Mouse (Mus musculus) lung, embryonic 14.5 days (tissue): ENCODE results near the gene Negr1. TPM values are rescaled to one million over a fixed set of nuclear protein-coding genes. Genes with fewer than 3 reads are reported as not detected.

Experiments used
- ATAC-seq: fragments of 200-750 bp; cut with Nextera tagmentation; 2 replicates; pipeline ENCODE4 v1.8.0; 2017; ENCODE audit warnings: mild to moderate bottlenecking, moderate TSS enrichment, moderate library complexity; ENCODE audit not compliant: insufficient read depth
- DNase-seq: peaks from one replicate; pipeline ENCODE4 v3.0.0-alpha.2; 2015
- H3K27ac ChIP-seq: fragments of 300-500 bp; sonication (generic); 2 replicates; pipeline ENCODE4 v1.5.1; 2014; ENCODE audit warnings: low read depth, mild to moderate bottlenecking, moderate library complexity
- H3K27me3 ChIP-seq: fragments of 300-500 bp; sonication (generic); 2 replicates; pipeline ENCODE4 v1.6.1; 2014; ENCODE audit warnings: low read length, control low read depth; ENCODE audit not compliant: insufficient read depth
- H3K36me3 ChIP-seq: fragments of 300-500 bp; sonication (generic); 2 replicates; pipeline ENCODE4 v1.6.1; 2014; ENCODE audit warnings: control low read depth; ENCODE audit not compliant: insufficient read depth
- H3K4me1 ChIP-seq: fragments of 300-500 bp; sonication (generic); 2 replicates; pipeline ENCODE4 v1.6.1; 2014; ENCODE audit warnings: antibody characterized with exemption, control low read depth; ENCODE audit not compliant: insufficient read depth
- H3K4me2 ChIP-seq: fragments of 300-500 bp; sonication (generic); 2 replicates; pipeline ENCODE4 v1.6.1; 2014; ENCODE audit warnings: mild to moderate bottlenecking
- H3K4me3 ChIP-seq: fragments of 300-500 bp; sonication (generic); 2 replicates; pipeline ENCODE4 v1.5.1; 2014; ENCODE audit warnings: low read depth, low read length
- H3K9ac ChIP-seq: fragments of 300-500 bp; sonication (generic); 2 replicates; pipeline ENCODE4 v1.6.1; 2014
- H3K9me3 ChIP-seq: fragments of 300-500 bp; sonication (generic); 2 replicates; pipeline ENCODE4 v1.6.1; 2016; ENCODE audit warnings: low read depth, low read length, control low read depth
- CTCF ChIP-seq: IDR thresholded peaks from 2 replicates; pipeline ENCODE4 v1.5.1; 2016; ENCODE audit warnings: antibody characterized with exemption, low read depth
- WGBS: fragments of 180-500 bp; shearing (Covaris S2); extraction: QIAGEN DNeasy Blood & Tissue Kit; methylation state at CpG from one replicate; pipeline ENCODE4 v1.1.7; 2014; 5-methylcytosine and 5-hydroxymethylcytosine counted together
- polyA plus RNA-seq: library from polyadenylated mRNA; unstranded; fragments of >200 nt; fragmentation: Nextera tagmentation; extraction: Ambion mirVana; gene quantifications from 2 replicates; pipeline ENCODE4 v1.2.1, GENCODE M21; 2014

Negr1 gene
- polyA plus RNA-seq, 1 experiment from 2014 or later = 7.8 TPM

DNA sequence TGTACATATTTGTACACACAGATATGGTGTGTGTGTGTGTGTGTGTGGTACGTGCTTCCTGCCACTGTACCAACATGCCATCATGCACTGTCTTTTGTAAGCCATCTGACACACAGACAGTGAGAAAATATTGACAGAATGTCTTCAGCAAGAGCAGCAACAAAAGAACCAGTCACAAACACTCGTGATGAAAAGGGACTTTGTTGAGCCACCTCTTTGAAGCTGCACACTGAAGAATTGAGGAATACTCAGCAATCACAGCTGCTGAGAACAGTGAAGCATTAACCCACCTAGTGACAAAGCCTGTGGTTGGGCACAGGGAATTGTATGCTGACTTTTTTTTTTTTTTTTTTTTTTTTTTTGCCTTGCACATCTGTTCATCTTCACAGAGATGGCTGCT lies 558.3 kb downstream of the Negr1 start:
- no peaks in the 10 kb centered on the region for H3K9me3 ChIP-seq
- no peaks in the 10 kb centered on the region for H3K27me3 ChIP-seq
- WGBS = 47% methylated on average over 2 of the region's 2 CpGs
- no peaks in the 10 kb centered on the region for H3K36me3 ChIP-seq
- H3K4me3 ChIP-seq = no peak overlapping the region
- H3K9ac ChIP-seq = no peak overlapping the region
- no peak overlapping the region for H3K4me2 ChIP-seq
- TF ChIP-seq CTCF = no peak
- H3K27ac ChIP-seq = no peak overlapping the region
- H3K4me1 ChIP-seq = 0 out of 2 replicates have a peak, but pooled peaks cover 2% of the 10 kb centered on the region
- DNase-seq (no peak), ATAC-seq (no peak)

DNA sequence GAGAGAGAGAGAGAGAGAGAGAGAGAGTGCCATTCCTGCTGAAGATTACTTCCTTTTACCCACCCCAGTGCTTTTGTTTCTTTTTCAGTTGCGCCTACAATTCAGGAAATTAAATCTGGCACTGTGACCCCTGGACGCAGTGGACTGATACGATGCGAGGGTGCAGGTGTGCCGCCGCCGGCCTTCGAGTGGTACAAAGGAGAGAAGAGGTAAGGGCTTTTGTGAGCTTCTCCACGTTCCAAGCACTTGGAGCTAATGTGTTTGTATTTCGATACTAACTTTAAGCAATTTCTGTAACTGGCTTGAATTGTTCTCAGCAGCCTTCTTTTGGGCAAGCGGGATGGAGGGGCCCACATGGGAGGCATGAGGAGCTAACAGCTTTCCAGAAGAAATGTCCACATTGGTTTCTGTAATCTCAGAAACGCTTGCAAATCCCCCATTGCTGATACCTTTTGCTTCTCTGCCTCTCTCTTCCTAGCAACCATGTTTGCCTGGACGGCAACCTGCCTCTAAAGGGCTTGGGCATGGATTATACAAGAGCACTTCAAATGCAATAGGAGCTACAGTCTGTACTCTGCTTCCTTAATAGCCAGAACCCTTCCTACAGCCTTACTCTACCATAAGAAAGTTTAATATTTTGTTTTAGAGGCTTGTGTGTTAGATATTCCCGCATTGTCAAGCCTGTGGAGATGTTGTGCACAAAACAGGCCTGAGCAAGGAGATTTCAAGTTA lies 584.7 kb downstream of the Negr1 start:
- TF ChIP-seq CTCF = no peak
- ATAC-seq (no peak), DNase-seq (no peak)
- Histone ChIP-seq H3K9ac (no peak overlapping the region), H3K9me3 (no peaks in the 10 kb centered on the region), H3K4me3 (no peak overlapping the region), H3K36me3 (no peaks in the 10 kb centered on the region), H3K27ac (no peak overlapping the region), H3K4me1 (no peaks in the 10 kb centered on the region), H3K27me3 (no peaks in the 10 kb centered on the region), H3K4me2 (no peak overlapping the region)
- WGBS = 65% methylated on average over 14 of the region's 14 CpGs

DNA sequence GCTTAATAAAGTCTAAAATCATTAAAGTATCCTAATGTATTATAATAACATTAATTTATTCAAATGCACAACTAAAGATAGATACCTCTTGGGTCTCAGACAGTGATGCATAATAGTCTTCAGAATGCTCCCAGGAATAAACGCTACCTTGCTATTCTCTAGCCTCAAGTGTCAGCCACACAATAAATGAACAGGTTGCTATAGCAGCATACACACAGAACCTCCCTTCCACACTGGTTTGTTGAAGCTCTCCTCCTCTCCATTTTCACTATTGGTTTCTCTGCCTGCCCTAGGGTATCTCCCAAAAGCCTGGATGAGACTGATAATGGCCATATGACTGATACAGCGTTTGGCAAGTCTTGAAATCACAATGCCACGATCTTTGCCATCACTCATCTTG lies 593.3 kb downstream of the Negr1 start:
- Histone ChIP-seq H3K36me3 (no peaks in the 10 kb centered on the region), H3K9ac (no peak overlapping the region), H3K4me3 (no peak overlapping the region), H3K27me3 (no peaks in the 10 kb centered on the region), H3K9me3 (no peaks in the 10 kb centered on the region), H3K4me1 (no peaks in the 10 kb centered on the region), H3K27ac (no peak overlapping the region), H3K4me2 (no peak overlapping the region)
- DNase-seq (no peak), ATAC-seq (no peak)
- 71% methylated on average over 3 of the region's 3 CpGs for WGBS
- no peak for TF ChIP-seq CTCF

DNA sequence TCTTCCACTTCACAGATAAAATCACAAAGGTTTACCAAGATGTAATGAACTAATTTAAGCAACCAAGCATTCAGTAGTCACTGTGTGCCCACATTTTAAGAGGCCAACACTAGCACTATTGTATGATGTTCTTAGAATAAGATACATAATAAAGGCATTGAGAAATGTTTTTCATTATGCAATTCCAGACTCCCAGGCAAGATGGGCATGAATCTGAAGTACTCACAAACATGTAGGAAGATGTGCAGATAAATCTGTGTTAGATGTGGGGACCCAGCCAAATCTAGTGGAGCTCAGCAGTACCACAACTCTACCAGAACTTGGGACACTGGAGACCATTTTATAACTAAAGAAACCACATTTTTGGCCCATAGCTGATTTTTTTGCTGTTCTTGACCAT lies 593.9 kb downstream of the Negr1 start:
- DNase-seq (no peak), ATAC-seq (no peak)
- Histone ChIP-seq H3K27me3 (no peaks in the 10 kb centered on the region), H3K9ac (no peak overlapping the region), H3K36me3 (no peaks in the 10 kb centered on the region), H3K27ac (no peak overlapping the region), H3K9me3 (no peaks in the 10 kb centered on the region), H3K4me1 (no peaks in the 10 kb centered on the region), H3K4me2 (no peak overlapping the region), H3K4me3 (no peak overlapping the region)
- no peak for TF ChIP-seq CTCF

DNA sequence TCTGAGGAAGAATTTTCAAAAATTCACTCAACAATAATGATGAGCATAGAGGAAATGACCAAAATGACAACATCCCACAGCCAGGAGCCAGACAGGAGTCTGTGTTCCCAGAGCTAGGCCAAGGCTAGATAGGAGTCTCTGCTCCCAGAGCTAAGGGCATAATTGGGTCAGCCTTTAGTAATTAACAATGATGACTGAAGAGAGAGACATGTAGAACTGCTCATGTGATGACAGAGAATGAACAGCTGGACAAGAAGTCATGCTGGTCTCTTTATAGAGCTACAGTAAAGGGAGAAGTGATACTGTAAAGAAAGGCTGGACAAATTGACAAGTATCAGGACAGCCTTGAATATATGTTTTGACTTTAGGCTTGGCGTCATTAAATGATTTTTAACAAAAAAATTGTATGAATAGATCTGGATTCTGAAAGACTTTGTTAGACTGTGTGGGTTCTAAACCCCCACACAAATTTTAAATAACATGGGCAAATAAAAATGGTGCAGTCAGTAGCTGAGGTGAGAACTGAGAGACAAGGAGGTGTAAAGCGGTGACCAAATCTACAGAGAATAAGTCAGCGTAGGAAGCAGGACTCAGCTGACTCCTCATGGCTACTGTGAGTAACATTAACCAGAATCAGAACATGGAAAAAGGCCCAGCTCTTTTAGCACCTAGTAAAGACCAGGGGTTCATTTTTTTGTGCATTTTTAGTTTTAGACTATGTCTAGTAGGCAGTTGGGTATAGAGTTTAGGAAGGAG lies 603.4 kb downstream of the Negr1 start:
- Histone ChIP-seq H3K27me3 (no peaks in the 10 kb centered on the region), H3K9me3 (no peaks in the 10 kb centered on the region), H3K27ac (no peak overlapping the region), H3K4me3 (no peak overlapping the region), H3K36me3 (no peaks in the 10 kb centered on the region), H3K4me1 (no peaks in the 10 kb centered on the region), H3K9ac (no peak overlapping the region), H3K4me2 (no peak overlapping the region)
- peak; percentile 95 for ATAC-seq
- 66% methylated on average over 3 of the region's 3 CpGs for WGBS
- TF ChIP-seq CTCF = no peak
- DNase-seq = peak; percentile 79

DNA sequence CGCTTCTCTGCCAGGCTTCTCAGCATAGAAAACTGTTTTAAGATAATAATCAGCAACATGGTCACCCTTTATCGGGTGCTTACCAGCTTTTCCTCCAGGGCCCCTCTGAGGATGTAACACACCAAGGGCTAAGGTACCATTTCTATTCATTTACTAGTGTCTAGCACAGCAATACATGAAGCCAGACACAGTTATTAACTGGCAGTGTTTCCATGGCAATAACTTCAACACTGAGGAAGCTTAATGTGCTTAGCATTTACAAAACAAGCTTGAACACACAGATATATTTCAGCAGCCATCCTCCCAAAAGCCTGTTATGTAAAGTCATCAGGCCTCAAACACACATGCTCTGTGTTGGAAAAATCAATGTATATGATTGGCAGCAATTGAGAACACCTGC lies 620.4 kb downstream of the Negr1 start:
- no peak overlapping the region for H3K4me3 ChIP-seq
- no peaks in the 10 kb centered on the region for H3K4me1 ChIP-seq
- H3K36me3 ChIP-seq = no peaks in the 10 kb centered on the region
- no peak overlapping the region for H3K4me2 ChIP-seq
- no peaks in the 10 kb centered on the region for H3K27me3 ChIP-seq
- no peaks in the 10 kb centered on the region for H3K9me3 ChIP-seq
- ATAC-seq (no peak), DNase-seq (no peak)
- H3K9ac ChIP-seq = no peak overlapping the region
- no peak for TF ChIP-seq CTCF
- H3K27ac ChIP-seq = no peak overlapping the region
- WGBS = 68% methylated on average over 2 of the region's 2 CpGs

DNA sequence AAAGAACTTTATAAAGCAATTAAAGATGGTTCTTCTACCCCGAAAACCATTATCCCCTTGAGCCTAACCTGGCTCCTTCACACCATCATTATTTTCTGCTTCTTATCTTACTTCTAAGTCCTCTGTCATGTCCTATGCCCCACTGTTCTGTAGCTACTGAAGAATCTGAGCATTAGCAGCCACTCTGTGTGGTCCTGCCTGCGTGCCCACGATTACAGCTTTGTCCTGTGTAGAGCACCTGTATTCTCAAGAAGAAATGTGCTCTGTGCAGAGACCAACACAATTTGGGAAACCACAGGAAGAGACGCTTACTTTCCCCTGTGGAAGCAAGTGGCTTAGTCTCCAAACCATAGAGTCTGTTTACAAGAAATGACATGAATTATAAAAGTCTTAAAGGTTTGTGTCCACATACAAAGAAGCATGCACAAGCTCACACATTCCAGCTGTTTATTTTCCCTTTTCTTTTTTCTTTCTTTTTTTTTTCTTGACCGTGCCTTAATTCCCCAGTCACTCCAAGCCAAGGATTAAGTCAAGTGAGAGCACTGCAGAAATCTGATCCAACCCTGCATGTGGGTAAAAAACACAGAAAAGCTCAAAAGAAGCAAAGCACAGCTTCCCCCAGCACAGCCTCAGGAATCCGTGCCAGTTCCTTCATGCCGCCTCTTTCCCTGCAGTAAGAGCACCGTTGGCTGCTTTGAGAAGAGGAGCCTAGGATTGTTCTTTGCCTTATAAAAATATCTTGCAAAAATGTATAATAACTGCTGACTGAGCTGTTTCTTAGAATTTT lies 627.5 kb downstream of the Negr1 start:
- Histone ChIP-seq H3K4me3 (no peak overlapping the region), H3K36me3 (no peaks in the 10 kb centered on the region), H3K4me2 (no peak overlapping the region), H3K9me3 (no peaks in the 10 kb centered on the region), H3K9ac (no peak overlapping the region), H3K27ac (no peak overlapping the region), H3K4me1 (peaks cover 3% of the 10 kb centered on the region; the same call in 1 of the 2 replicates), H3K27me3 (no peaks in the 10 kb centered on the region)
- DNase-seq = peak; percentile 38
- TF ChIP-seq CTCF = no peak
- WGBS = 48% methylated on average over 8 of the region's 8 CpGs
- ATAC-seq = 0 out of 2 replicates have a peak, but pooled peaks have one; percentile 31
